Mouse (Mus musculus) forebrain, embryonic 16.5 days (tissue): ENCODE data around the gene Ank2. TPM values are rescaled to one million over a fixed set of nuclear protein-coding genes. Genes with fewer than 3 reads are reported as not detected.

Experiments
- ATAC-seq: fragments of 200-750 bp; cut with Nextera tagmentation; 2 replicates; pipeline ENCODE4 v1.8.0; 2017; ENCODE audit warnings: mild to moderate bottlenecking, moderate library complexity
- H3K27ac ChIP-seq: fragments of 300-500 bp; sonication (generic); 2 replicates; pipeline ENCODE4 v1.5.1; 2014; ENCODE audit warnings: low read length, control low read depth
- H3K27me3 ChIP-seq: fragments of 300-500 bp; sonication (generic); replicated peaks from 2 replicates; pipeline ENCODE4 v1.6.1; 2014; ENCODE audit warnings: low read length; ENCODE audit not compliant: control insufficient read depth, insufficient read depth
- H3K36me3 ChIP-seq: fragments of 300-500 bp; sonication (generic); 2 replicates; pipeline ENCODE4 v1.6.1; 2014; ENCODE audit not compliant: control insufficient read depth, insufficient read depth
- H3K4me1 ChIP-seq: fragments of 300-500 bp; sonication (generic); replicated peaks from 2 replicates; pipeline ENCODE4 v1.6.1; 2014; ENCODE audit warnings: low read length; ENCODE audit not compliant: control insufficient read depth, insufficient read depth
- H3K4me2 ChIP-seq: fragments of 300-500 bp; sonication (generic); 2 replicates; pipeline ENCODE4 v1.6.1; 2014; ENCODE audit warnings: mild to moderate bottlenecking, low read length, control low read depth
- H3K4me3 ChIP-seq: fragments of 300-500 bp; sonication (generic); replicated peaks from 2 replicates; pipeline ENCODE4 v1.5.1; 2014; ENCODE audit warnings: mild to moderate bottlenecking, low read length, control low read depth
- H3K9ac ChIP-seq: fragments of 300-500 bp; sonication (generic); replicated peaks from 2 replicates; pipeline ENCODE4 v1.6.1; 2014; ENCODE audit warnings: low read depth, low read length, control low read depth
- H3K9me3 ChIP-seq: fragments of 300-500 bp; sonication (generic); 2 replicates; pipeline ENCODE4 v1.6.1; 2016; ENCODE audit warnings: low read length; ENCODE audit not compliant: control insufficient read depth
- WGBS: fragments of 180-500 bp; shearing (Covaris S2); extraction: QIAGEN DNeasy Blood & Tissue Kit; methylation state at CpG from one replicate; pipeline ENCODE4 v1.1.7; 2014; 5-methylcytosine and 5-hydroxymethylcytosine counted together
- polyA plus RNA-seq: library from polyadenylated mRNA; unstranded; fragments of >200 nt; fragmentation: Nextera tagmentation; extraction: Ambion mirVana; gene quantifications from 2 replicates; pipeline ENCODE4 v1.2.1, GENCODE M21; 2015

Gene Ank2
- polyA plus RNA-seq, 1 experiment from 2014 or later, result 201 TPM

DNA sequence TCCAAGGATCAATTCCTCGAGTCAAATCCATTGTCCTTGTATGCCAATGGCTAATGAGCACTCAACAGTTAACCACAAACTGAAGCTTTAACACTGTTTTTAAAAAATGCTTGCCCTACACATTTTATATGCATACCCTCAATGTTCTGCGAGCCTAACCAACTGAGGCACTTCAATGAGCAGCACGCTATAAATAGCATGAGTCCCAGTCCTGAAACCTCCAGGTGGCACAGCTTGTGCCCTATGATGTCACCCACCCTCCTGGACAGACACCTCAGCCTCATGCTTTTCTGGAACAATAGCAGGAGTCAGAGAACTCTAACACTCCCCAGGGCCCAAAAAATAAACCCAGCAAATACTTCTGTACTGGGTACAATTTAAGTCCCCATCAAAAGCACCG lies 485.2 kb downstream of the Ank2 start:
- no peak overlapping the region for H3K9ac ChIP-seq
- no peak overlapping the region for H3K4me3 ChIP-seq
- no peaks in the 10 kb centered on the region for H3K27me3 ChIP-seq
- H3K36me3 ChIP-seq, result peaks cover 18% of the 10 kb centered on the region
- WGBS, result 70% methylated on average over 4 of the region's 4 CpGs
- ATAC-seq, result no peak
- no peaks in the 10 kb centered on the region for H3K9me3 ChIP-seq
- no peak overlapping the region for H3K4me2 ChIP-seq
- no peak overlapping the region for H3K27ac ChIP-seq
- no peaks in the 10 kb centered on the region for H3K4me1 ChIP-seq

DNA sequence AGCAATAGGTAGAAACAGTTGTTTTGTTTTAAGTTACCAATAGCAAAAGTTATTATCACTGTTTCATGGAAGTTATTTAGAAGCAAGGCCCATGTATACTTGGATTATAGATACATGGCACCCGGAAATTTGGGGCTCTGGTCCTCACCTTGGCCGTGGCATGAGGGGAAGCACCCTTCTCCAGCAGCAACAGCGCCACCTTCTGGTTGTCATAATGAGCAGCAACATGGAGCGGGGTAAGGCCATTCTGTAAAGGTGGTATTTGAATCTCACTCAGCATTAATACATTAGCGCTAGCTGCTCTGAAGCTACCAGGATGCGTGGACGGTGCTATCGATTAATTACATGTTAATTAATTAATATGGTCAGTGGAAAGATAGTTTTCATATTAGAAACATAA lies 486.6 kb downstream of the Ank2 start:
- WGBS, result 51% methylated on average over 8 of the region's 8 CpGs
- Histone ChIP-seq H3K27me3 (no peaks in the 10 kb centered on the region), H3K9ac (no peak overlapping the region), H3K4me3 (no peak overlapping the region), H3K27ac (no peak overlapping the region), H3K4me1 (no peaks in the 10 kb centered on the region), H3K4me2 (no peak overlapping the region), H3K9me3 (no peaks in the 10 kb centered on the region), H3K36me3 (peaks cover 29% of the 10 kb centered on the region)
- ATAC-seq, result peak; percentile 66

DNA sequence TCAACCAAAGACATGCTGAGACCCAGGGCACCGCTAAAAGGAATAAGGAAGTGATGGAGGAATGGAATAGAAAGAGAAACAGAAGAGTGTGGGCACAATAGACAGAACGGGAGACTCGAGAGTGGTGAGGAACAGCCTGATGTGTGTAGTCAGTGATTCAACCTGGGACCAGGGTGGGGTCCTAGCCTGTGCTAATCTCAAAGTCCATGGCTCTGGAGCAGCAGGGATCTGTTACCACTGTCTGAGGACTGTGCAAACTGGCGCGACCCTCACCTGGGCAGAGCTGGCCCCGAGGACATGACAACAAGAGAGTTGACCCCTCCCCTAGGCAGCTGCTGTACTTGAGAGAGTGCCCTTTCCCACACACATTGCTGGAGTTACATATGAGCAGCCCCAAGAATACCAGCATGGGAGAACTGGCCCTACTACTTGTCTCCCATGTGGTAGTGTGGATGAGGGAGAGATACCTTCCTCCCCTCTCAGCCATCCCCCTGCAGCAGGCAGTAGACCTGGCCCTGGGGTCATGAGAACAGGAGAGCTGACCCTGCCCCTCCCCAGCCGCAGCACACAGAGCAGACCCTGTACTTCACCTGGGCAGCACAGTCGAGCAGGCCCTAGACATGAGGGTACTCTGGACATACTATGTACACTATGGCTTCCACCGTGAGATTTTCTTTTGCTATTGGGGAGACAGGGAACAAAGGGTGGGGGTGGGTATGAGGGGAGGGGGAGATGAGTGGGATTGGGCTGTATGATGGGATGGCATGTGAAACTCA lies 493.1 kb downstream of the Ank2 start:
- peaks cover 36% of the 10 kb centered on the region for H3K36me3 ChIP-seq
- no peak overlapping the region for H3K4me2 ChIP-seq
- no peak; the same call in 1 of the 2 replicates for ATAC-seq
- WGBS, result 90% methylated on average over 9 of the region's 9 CpGs
- H3K9me3 ChIP-seq, result no peaks in the 10 kb centered on the region
- no peak overlapping the region for H3K4me3 ChIP-seq
- H3K27ac ChIP-seq, result no peak overlapping the region
- H3K9ac ChIP-seq, result no peak overlapping the region
- H3K4me1 ChIP-seq, result no peaks in the 10 kb centered on the region
- H3K27me3 ChIP-seq, result no peaks in the 10 kb centered on the region

DNA sequence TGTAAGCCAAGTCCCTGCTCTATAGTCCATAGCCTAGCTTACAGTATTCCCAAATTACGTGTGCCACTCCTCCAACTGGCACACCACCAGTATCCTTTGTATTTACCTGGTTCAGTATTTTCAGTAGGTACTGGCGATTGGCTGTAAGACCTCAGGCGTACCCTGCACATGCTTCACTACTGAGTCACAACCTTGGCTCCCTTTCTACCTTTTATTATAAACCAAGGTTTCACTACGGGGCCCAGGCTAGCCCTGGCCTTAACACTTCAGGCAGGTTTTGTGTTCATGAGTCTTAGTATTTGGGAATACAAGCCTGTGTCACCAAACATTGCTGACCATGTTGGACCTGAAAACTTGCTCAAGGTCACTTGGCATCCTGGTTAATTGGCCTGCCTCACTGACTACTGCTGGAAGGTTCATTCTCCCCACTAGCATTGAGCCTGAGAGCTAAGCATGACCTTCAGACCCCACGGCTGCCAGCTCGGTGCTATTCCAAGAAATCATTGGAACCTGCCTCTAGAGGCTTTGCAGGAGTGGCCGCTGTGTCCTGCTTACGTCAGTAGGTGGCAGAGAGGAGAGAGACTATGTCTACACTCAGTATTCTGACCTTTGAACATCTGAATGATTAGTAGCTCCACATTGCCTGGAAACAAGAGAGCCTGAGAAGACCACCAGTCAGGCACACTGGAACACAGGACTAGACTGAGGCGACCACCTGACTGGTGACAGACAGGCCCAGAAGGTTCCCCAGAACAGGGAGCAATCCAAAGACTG lies 494.1 kb downstream of the Ank2 start:
- Histone ChIP-seq H3K4me3 (no peak overlapping the region), H3K36me3 (peaks cover 27% of the 10 kb centered on the region), H3K27me3 (no peaks in the 10 kb centered on the region), H3K27ac (no peak overlapping the region), H3K9ac (no peak overlapping the region), H3K4me1 (no peaks in the 10 kb centered on the region), H3K4me2 (no peak overlapping the region), H3K9me3 (no peaks in the 10 kb centered on the region)
- 79% methylated on average over 9 of the region's 9 CpGs for WGBS
- ATAC-seq, result no peak

DNA sequence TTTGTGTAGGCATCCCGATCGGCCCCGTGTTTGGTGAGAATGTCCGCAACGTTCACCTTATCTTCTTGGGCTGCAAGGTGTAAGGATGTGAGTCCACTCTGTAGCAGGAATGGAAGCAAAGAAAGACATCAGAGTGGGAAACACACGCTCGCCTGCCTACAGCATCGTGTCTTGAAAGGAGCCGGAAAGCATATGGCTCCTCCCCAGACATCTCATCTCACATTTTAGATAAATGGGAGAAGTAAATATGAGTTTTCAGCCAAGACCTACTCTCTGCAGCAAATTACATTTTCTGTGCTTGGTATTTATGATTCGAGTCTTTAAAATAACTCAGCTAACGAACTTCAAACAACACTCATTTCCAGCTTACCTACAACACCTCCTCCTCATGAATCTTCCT lies 495.2 kb downstream of the Ank2 start:
- H3K4me2 ChIP-seq, result no peak overlapping the region
- WGBS, result 91% methylated on average over 11 of the region's 11 CpGs
- H3K27me3 ChIP-seq, result no peaks in the 10 kb centered on the region
- H3K36me3 ChIP-seq, result peaks cover 25% of the 10 kb centered on the region
- 0 out of 2 replicates have a peak, but pooled peaks cover 2% of the 10 kb centered on the region for H3K4me1 ChIP-seq
- no peak overlapping the region for H3K27ac ChIP-seq
- H3K4me3 ChIP-seq, result no peak overlapping the region
- H3K9me3 ChIP-seq, result no peaks in the 10 kb centered on the region
- peak; percentile 18; the same call in 1 of the 2 replicates for ATAC-seq
- H3K9ac ChIP-seq, result no peak overlapping the region

DNA sequence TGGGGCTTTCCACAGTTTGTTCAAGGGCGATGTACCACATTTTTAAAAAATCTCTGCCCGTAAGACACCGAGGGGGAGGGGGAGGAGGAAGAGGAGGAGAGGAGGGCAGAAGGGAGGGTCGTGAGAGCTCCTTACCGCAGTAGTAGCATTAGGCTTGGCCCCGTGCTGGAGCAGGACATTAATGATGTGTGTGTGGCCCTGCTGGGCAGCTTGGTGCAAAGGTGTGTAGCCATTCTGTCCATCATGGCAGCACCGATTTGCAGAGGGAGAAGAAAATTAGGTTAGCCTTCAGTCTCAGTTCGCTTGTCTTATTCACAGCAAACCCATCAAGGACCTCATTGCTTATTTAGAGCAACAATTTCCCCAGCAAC lies 500.4 kb downstream of the Ank2 start:
- no peaks in the 10 kb centered on the region for H3K9me3 ChIP-seq
- peak overlapping the region; percentile 71 for H3K27ac ChIP-seq
- H3K4me3 ChIP-seq, result peak overlapping the region; percentile 16; the same call in 1 of the 2 replicates
- H3K4me1 ChIP-seq, result peaks cover 30% of the 10 kb centered on the region
- peak overlapping the region; percentile 49 for H3K4me2 ChIP-seq
- H3K9ac ChIP-seq, result no peak overlapping the region
- ATAC-seq, result 0 out of 2 replicates have a peak, but pooled peaks have one; percentile 9
- H3K36me3 ChIP-seq, result peaks cover 12% of the 10 kb centered on the region
- 4% methylated on average over 7 of the region's 8 CpGs for WGBS
- no peaks in the 10 kb centered on the region for H3K27me3 ChIP-seq

DNA sequence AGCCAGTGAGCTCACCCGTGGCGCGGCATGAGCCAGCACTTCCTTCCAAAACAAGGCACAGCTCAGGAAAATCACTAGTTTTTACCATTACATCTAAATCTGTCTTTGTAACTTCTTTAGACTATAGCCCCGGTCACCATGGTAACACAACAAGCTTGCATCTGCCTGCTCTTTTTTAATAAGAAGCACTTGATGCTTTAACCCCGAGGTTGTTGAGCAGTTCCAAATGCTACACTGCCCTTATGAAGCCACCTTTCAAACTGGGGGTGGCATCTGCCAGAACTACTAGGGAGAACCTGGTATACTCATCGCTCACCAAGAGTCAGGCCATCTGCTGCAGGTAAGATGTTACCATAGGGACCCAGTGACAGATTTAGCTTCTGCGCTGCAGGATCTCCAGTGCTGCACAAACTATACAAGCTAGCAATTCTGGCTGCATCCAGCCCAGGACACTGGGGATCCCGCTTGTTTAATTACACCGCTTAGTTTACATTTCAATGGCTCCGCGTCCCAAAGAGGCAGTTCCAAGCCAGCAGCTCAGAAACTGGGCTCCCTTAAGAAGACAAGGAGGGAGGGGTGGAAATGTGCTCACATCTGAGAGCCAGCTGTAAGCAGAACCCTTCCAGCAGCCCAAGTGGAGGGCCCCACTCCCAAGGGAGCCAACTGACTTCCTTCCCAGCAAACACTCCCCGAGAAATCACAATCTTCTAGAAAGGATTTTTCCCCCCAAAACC lies 501.0 kb downstream of the Ank2 start:
- Histone ChIP-seq H3K4me1 (peaks cover 33% of the 10 kb centered on the region), H3K27ac (peak overlapping the region; percentile 71), H3K4me2 (peak overlapping the region; percentile 49), H3K9ac (peak overlapping the region; percentile 44), H3K9me3 (no peaks in the 10 kb centered on the region), H3K36me3 (peaks cover 9% of the 10 kb centered on the region), H3K27me3 (no peaks in the 10 kb centered on the region), H3K4me3 (peak overlapping the region; percentile 23)
- 2% methylated on average over 12 of the region's 12 CpGs for WGBS
- peak; percentile 85 for ATAC-seq

DNA sequence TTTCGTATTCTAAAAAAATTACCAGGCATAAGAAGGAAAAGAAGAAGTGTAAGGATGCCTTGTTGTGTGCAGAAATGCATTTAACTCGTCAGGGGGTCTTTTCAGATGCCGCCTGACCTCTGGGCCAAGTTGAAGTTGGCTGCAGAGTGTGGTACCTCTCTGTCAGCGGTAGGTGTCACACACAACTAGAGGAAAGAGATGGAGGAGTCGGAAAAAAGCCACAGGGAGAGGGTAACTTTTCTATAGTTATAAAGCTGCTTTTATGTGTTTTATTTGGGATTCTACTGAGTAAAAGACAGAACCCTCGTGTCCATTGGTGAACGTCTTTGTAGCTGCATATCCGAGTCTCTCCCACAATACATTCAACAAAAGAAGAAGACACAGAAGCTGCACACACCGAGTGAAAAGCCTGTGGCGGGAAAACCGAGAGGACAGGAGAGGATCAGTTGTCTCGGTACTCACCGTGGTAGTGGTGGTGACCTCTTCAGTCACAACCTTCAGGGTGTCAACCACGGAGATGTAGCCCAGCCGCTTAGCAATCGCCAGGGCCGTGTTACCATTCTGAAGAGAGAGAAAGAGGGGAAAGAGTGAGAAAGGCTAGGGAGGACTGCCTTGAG lies 501.7 kb downstream of the Ank2 start:
- H3K4me1 ChIP-seq, result peaks cover 33% of the 10 kb centered on the region
- WGBS, result 3% methylated on average over 17 of the region's 17 CpGs
- peak overlapping the region; percentile 49 for H3K4me2 ChIP-seq
- peak overlapping the region; percentile 71 for H3K27ac ChIP-seq
- no peak; the same call in 1 of the 2 replicates for ATAC-seq
- peak overlapping the region; percentile 44 for H3K9ac ChIP-seq
- H3K36me3 ChIP-seq, result peaks cover 5% of the 10 kb centered on the region; the same call in 1 of the 2 replicates
- H3K9me3 ChIP-seq, result no peaks in the 10 kb centered on the region
- H3K4me3 ChIP-seq, result peak overlapping the region; percentile 23
- no peaks in the 10 kb centered on the region for H3K27me3 ChIP-seq
